Mouse (Mus musculus) CH12.LX (cell line): ENCODE results near the gene Mrm3. TPM values are rescaled to one million over a fixed set of nuclear protein-coding genes. Genes with fewer than 3 reads are reported as not detected.

Experiments
- DNase-seq: peaks from one replicate; pipeline ENCODE4 v3.0.0-alpha.2; 2013; ENCODE audit errors: extremely low read depth
- H3K27ac ChIP-seq: 2 replicates; pipeline ENCODE4 v1.5.1; 2012; ENCODE audit warnings: low read depth, mild to moderate bottlenecking, control low read depth, moderate library complexity; ENCODE audit not compliant: insufficient read depth
- H3K27me3 ChIP-seq: replicated peaks from 2 replicates; pipeline ENCODE3; 2012; ENCODE audit warnings: inconsistent platforms
- H3K36me3 ChIP-seq, 2 experiments: replicated peaks in 1 of 2; 2 replicates each; pipeline versions ENCODE3 to v1.6.1; 2012; ENCODE audit warnings: inconsistent platforms in 1 of 2, low read length in 1 of 2, mild to moderate bottlenecking in 1 of 2, mixed read lengths in 1 of 2, moderate library complexity in 1 of 2; ENCODE audit not compliant: control insufficient read depth in 1 of 2, insufficient read depth in 1 of 2
- H3K4me1 ChIP-seq, 2 experiments: 2 replicates each; pipeline ENCODE4 v1.6.1; 2012; ENCODE audit warnings: inconsistent platforms in 1 of 2, moderate library complexity in 1 of 2; ENCODE audit not compliant: insufficient read depth in 2 of 2, control insufficient read depth in 1 of 2
- H3K4me2 ChIP-seq: 2 replicates; pipeline ENCODE4 v1.6.1; 2012; ENCODE audit warnings: low read depth, mild to moderate bottlenecking, control low read depth; ENCODE audit not compliant: poor library complexity, insufficient read depth, severe bottlenecking
- H3K4me3 ChIP-seq, 3 experiments: fragments of 150-350 bp in 1 of 3; sonication (generic) in 1 of 3; replicated peaks in 1 of 3; 2 replicates each; pipeline versions ENCODE3 to v1.5.1; 2011 to 2012; ENCODE audit warnings: low read depth in 2 of 3, low read length in 2 of 3, mild to moderate bottlenecking in 2 of 3, moderate library complexity in 2 of 3, control low read depth in 1 of 3, improper control_type of control experiment in 1 of 3, inconsistent platforms in 1 of 3, mixed read lengths in 1 of 3; ENCODE audit not compliant: poor library complexity in 1 of 3
- H3K79me2 ChIP-seq: replicated peaks from 2 replicates; pipeline ENCODE4 v1.6.1; 2012; ENCODE audit warnings: mild to moderate bottlenecking, moderate library complexity; ENCODE audit not compliant: control insufficient read depth, poor library complexity, insufficient read depth, severe bottlenecking; ENCODE audit errors: extremely low read depth
- H3K9ac ChIP-seq: 2 replicates; pipeline ENCODE4 v1.6.1; 2012; ENCODE audit warnings: low read depth, mild to moderate bottlenecking, control low read depth, moderate library complexity; ENCODE audit not compliant: insufficient read depth
- H3K9me3 ChIP-seq: replicated peaks from 2 replicates; pipeline ENCODE3; 2012; ENCODE audit warnings: low read length, inconsistent platforms, mixed read lengths
- CHD1 ChIP-seq: IDR thresholded peaks from 2 replicates; pipeline ENCODE4 v1.6.1; 2012; ENCODE audit warnings: low read depth, low read length, improper control_type of control experiment, inconsistent platforms
- E2F4 ChIP-seq: IDR thresholded peaks from 2 replicates; pipeline ENCODE4 v1.6.1; 2011; ENCODE audit warnings: low read depth, low read length, improper control_type of control experiment; ENCODE audit not compliant: insufficient replicate concordance
- ELF1 ChIP-seq: IDR thresholded peaks from 2 replicates; pipeline ENCODE4 v1.6.1; 2014; ENCODE audit warnings: low read depth, mild to moderate bottlenecking, inconsistent platforms, low read length, improper control_type of control experiment
- HCFC1 ChIP-seq: IDR thresholded peaks from 2 replicates; pipeline ENCODE4 v1.6.1; 2012; ENCODE audit warnings: low read depth, mild to moderate bottlenecking, inconsistent platforms, low read length, improper control_type of control experiment
- IRF4 ChIP-seq: IDR thresholded peaks from 2 replicates; pipeline ENCODE4 v1.6.1; 2014; ENCODE audit warnings: low read depth, mild to moderate bottlenecking, inconsistent platforms, low read length, improper control_type of control experiment
- KAT2A ChIP-seq: IDR thresholded peaks from 2 replicates; pipeline ENCODE4 v1.6.1; 2012; ENCODE audit warnings: low read length, improper control_type of control experiment, inconsistent platforms; ENCODE audit not compliant: insufficient replicate concordance
- MAFK ChIP-seq: IDR thresholded peaks from 2 replicates; pipeline ENCODE4 v1.6.1; 2011; ENCODE audit warnings: low read length, improper control_type of control experiment; ENCODE audit not compliant: insufficient replicate concordance
- MEF2A ChIP-seq: IDR thresholded peaks from 2 replicates; pipeline ENCODE4 v1.6.1; 2014; ENCODE audit warnings: low read depth, mild to moderate bottlenecking, inconsistent platforms, low read length, improper control_type of control experiment, borderline replicate concordance
- MXI1 ChIP-seq: IDR thresholded peaks from 2 replicates; pipeline ENCODE4 v1.6.1; 2011; ENCODE audit warnings: mild to moderate bottlenecking, low read depth, low read length, improper control_type of control experiment
- PAX5 ChIP-seq: IDR thresholded peaks from 2 replicates; pipeline ENCODE4 v1.6.1; 2012; ENCODE audit warnings: low read length, inconsistent platforms, mixed read lengths
- SIN3A ChIP-seq: IDR thresholded peaks from 2 replicates; pipeline ENCODE4 v1.6.1; 2012; ENCODE audit warnings: low read length, improper control_type of control experiment, inconsistent platforms
- TBP ChIP-seq: conservative IDR thresholded peaks from 2 replicates; pipeline ENCODE4 v1.6.1; 2011; ENCODE audit warnings: low read depth, low read length, improper control_type of control experiment
- UBTF ChIP-seq: IDR thresholded peaks from 2 replicates; pipeline ENCODE4 v1.6.1; 2012; ENCODE audit warnings: low read depth, mild to moderate bottlenecking, inconsistent platforms, low read length, improper control_type of control experiment, moderate library complexity
- USF1 ChIP-seq: IDR thresholded peaks from 2 replicates; pipeline ENCODE4 v1.6.1; 2014; ENCODE audit warnings: low read depth, mild to moderate bottlenecking, inconsistent platforms, low read length, improper control_type of control experiment
- USF2 ChIP-seq: conservative IDR thresholded peaks from 2 replicates; pipeline ENCODE4 v1.6.1; 2011; ENCODE audit warnings: low read depth, low read length, improper control_type of control experiment
- ZC3H11A ChIP-seq: IDR thresholded peaks from 2 replicates; pipeline ENCODE4 v1.6.1; 2012; ENCODE audit warnings: low read depth, mild to moderate bottlenecking, inconsistent platforms, low read length, improper control_type of control experiment
- ZMIZ1 ChIP-seq: IDR thresholded peaks from 2 replicates; pipeline ENCODE4 v1.6.1; 2012; ENCODE audit warnings: low read depth, mild to moderate bottlenecking, inconsistent platforms, low read length, improper control_type of control experiment
- ZNF384 ChIP-seq: IDR thresholded peaks from 2 replicates; pipeline ENCODE4 v1.6.1; 2012; ENCODE audit warnings: low read depth, low read length, improper control_type of control experiment, inconsistent platforms
- dilution Hi-C: fragments of 300-500 bp; cut with MboI; formaldehyde crosslinking; loops from 2 replicates; pipeline ENCODE4 v1.14.3; 2020; ENCODE audit warnings: low sequenced_read_pairs; ENCODE audit not compliant: extremely low pct_unique_long_range_greater_than_20kb, extremely low pct_ligation_motif_present
- in situ Hi-C: fragments of 300-500 bp; cut with MboI; formaldehyde crosslinking; loops from 3 replicates; pipeline ENCODE4 v1.14.3; 2019; ENCODE audit warnings: low sequenced_read_pairs, low pct_ligation_motif_present, low pct_unique_long_range_greater_than_20kb, mixed read lengths
- polyA plus RNA-seq: library from polyadenylated mRNA; unstranded; fragments of >175 nt; gene quantifications from 2 replicates; pipeline ENCODE4 v1.2.1, GENCODE M21; 2012; ENCODE audit warnings: low read depth; ENCODE audit not compliant: insufficient read length
- total RNA-seq, 2 experiments: library from RNA; depleted of rRNA; stranded (reverse); fragments of 300-350 nt in 1 of 2; fragments of >200 nt in 1 of 2; gene quantifications; 2 replicates each; pipeline ENCODE4 v1.2.3; 2012 to 2014

Gene Mrm3
- total and polyA plus RNA-seq, 3 experiments, result 35.1 to 41.6 (median 40.2) TPM

- no peak overlapping the region for H3K9ac ChIP-seq
- H3K27me3 ChIP-seq, result no peaks in the 10 kb centered on the region
- DNase-seq, result no peak
- peaks cover 6 to 31% of the 10 kb centered on the region in 2 experiments; a peak in 2 of 4 replicates for H3K4me1 ChIP-seq
- H3K79me2 ChIP-seq, result no peaks in the 10 kb centered on the region
- TF ChIP-seq ELF1 (no peak), ZNF384 (no peak), ZC3H11A (no peak)
- no peaks in the 10 kb centered on the region for H3K9me3 ChIP-seq
- dilution Hi-C loops, result no loop called here
- no peaks in the 10 kb centered on the region for H3K36me3 ChIP-seq
- in situ Hi-C loops, result no loop called here
- H3K4me3 ChIP-seq, result no peak overlapping the region
- no peak overlapping the region for H3K27ac ChIP-seq
- no peak overlapping the region for H3K4me2 ChIP-seq
These were observed 48.9 kb downstream of the Mrm3 start for GRCm38 (mm10) chr11:76292398-76292797.

GRCm38 (mm10) chr11:76292831-76293230 lies 49.3 kb downstream of the Mrm3 start:
- Histone ChIP-seq H3K27me3 (no peaks in the 10 kb centered on the region), H3K4me3 (no peak overlapping the region), H3K9me3 (no peaks in the 10 kb centered on the region), H3K9ac (no peak overlapping the region), H3K4me1 (peaks cover 6 to 31% of the 10 kb centered on the region in 2 experiments; a peak in 2 of 4 replicates), H3K79me2 (no peaks in the 10 kb centered on the region), H3K27ac (no peak overlapping the region), H3K36me3 (no peaks in the 10 kb centered on the region), H3K4me2 (no peak overlapping the region)
- dilution Hi-C loops (no loop called here), in situ Hi-C loops (no loop called here)
- no peak for DNase-seq
- TF ChIP-seq CHD1, result no peak
- no peak for TF ChIP-seq SIN3A
- TF ChIP-seq USF2, result no peak
- no peak for TF ChIP-seq USF1
- no peak for TF ChIP-seq IRF4
- TF ChIP-seq E2F4, result no peak
- no peak for TF ChIP-seq ZNF384
- TF ChIP-seq MAFK, result no peak
- TF ChIP-seq MEF2A, result no peak
- TF ChIP-seq KAT2A, result no peak
- TF ChIP-seq TBP, result no peak
- no peak for TF ChIP-seq UBTF
- TF ChIP-seq ZMIZ1, result no peak
- no peak for TF ChIP-seq ZC3H11A
- no peak for TF ChIP-seq MXI1
- no peak for TF ChIP-seq HCFC1
- no peak for TF ChIP-seq PAX5
- TF ChIP-seq ELF1, result no peak
